Mouse (Mus musculus): Measurements from ENCODE around the gene Srgap3.
"Not testable (repeated sequence)": the region's sequence is repeated elsewhere in the genome, so short reads cannot be mapped to it uniquely, and the experiment has no call there.

The Srgap3 gene

DNA sequence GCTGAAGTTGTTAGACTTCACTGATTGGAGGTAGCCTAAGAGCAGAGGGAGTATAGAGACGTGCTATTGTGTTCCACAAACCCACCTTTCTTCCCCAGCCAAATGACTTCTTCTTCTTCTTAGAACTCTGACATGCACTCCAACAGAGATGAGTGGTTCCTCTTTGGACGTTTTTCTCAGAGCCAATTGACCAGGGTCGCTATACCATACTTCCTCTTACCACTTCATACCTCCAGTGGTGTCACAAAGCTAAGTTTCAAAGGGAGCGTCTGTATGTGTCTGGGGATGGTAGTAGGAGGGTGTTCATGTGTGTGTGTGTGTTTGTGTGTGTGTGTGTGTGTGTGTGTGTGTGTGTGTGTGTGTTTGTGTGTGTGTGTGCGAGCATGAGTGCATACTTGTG lies 195.1 kb downstream of the Srgap3 start:
- DNase-seq (ENCODE audit: low spot score in 2 of 2) = no peak

GRCm38 (mm10) chr6:112742297-112742696 lies 204.8 kb downstream of the Srgap3 start:
- DNase-seq (ENCODE audit: low spot score in 2 of 2) = no peak

GRCm38 (mm10) chr6:112741766-112742165 lies 205.3 kb downstream of the Srgap3 start:
- no peak for DNase-seq (ENCODE audit: low spot score in 2 of 2)

DNA sequence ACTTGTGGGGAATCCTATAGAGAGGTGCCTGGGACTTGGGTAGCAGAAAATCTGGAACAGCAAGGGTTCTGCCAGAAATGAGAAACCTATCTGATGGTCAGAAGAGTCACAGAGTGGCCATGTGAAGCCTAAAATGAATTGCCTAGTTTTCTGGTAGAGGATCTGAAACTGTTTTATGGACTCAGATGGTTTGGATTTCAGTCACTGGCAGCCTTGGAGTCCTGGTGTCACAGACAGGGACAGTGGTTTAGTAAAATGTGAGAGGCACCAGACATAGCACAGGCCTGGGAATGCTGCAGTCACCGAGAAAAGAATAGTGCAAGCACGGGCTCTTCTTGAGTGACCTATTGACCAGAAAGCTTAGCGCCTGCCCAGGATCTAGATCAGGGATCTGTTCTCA lies 207.4 kb downstream of the Srgap3 start:
- DNase-seq (ENCODE audit: low spot score in 2 of 2) = no peak

DNA sequence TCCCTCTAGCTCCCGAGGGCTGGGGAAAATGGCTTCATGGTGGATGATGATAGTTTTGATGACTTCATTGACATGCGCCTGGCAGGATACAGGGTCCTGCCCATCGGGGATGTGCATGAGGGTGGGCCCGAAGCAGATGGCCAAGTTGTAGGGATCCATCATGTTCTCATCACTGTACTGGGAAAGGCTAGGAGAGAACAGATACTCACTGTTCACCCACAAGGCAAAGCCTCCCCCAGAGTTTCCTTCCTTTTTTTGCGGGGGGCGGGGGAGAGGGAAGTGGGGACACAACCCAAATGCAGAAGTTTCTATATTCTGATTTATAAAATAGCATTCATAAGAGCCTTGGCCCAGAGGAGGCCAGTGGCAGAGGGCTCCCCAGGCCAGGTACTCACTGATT lies 208.1 kb downstream of the Srgap3 start:
- DNase-seq (ENCODE audit: low spot score in 2 of 2) = no peak

- no peak for DNase-seq (ENCODE audit: low spot score in 2 of 2)
Observed at GRCm38 (mm10) chr6:112736471-112736870, 210.6 kb downstream of the Srgap3 start.

DNA sequence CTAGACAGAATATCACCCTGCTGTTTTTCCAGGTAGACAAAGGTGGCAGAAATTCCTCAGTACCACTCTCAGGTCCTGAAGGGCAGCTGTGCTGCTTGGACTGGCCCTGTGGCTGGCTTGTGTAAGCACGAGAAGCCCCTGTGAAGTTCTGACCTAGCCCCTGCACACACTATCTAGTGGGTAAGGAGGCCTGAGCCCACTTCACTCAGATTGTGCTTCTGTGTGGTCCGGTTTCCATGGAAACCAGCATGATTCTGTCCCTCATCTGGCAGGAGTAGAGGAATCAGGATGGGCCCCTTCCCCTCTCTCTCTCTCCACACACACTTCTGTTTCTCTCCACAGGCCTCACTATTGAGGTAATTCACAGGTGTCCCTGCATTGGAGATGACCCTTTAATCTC lies 212.0 kb downstream of the Srgap3 start:
- no peak for DNase-seq (ENCODE audit: low spot score in 2 of 2)

DNA sequence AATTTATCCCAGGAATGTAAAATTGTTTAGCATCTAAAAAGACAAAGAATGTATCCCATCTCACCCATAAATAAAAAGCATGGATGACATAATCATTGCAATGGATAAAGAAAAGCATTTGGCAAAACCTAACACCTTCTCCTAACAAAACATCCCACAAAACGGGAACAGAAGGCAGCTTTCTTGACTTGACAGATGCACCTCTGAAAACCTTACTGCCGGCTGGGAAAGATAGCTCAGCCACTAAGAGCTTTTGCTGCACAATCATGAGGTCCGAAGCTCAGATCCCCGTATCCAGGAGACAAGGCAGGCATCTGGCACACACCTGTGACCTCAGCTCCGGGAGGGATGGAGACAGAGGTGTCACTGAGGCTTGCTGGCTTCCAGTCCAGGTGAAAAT lies 213.1 kb downstream of the Srgap3 start:
- no peak for DNase-seq (ENCODE audit: low spot score in 2 of 2)

DNA sequence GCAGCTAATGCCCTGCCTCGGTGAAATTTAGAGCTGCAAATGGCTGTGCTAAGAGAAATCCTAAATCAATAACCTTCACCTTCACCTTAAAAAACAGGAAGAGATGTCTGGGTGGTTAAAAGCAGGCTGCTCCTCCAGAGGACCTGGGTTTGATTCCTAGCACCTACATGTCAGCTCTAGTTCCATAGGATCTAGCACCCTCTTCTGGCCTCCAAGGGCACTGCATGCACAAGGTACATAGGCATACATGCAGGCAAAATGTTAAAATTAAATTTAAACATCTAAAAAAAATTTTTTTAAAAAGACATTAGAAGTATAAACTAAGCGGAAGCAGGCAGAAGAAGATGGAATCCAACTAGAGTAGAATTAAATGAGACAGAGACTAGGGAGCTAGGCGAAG lies 214.6 kb downstream of the Srgap3 start:
- no peak for DNase-seq (ENCODE audit: low spot score in 2 of 2)

- DNase-seq (ENCODE audit: low spot score in 2 of 2) = no peak
Observed at GRCm38 (mm10) chr6:112731386-112731785, 215.7 kb downstream of the Srgap3 start.

GRCm38 (mm10) chr6:112728760-112729422 lies 218.2 kb downstream of the Srgap3 start:
- DNase-seq (ENCODE audit: low spot score in 2 of 2) = peak in 1 of 2 experiments; percentile 18

DNA sequence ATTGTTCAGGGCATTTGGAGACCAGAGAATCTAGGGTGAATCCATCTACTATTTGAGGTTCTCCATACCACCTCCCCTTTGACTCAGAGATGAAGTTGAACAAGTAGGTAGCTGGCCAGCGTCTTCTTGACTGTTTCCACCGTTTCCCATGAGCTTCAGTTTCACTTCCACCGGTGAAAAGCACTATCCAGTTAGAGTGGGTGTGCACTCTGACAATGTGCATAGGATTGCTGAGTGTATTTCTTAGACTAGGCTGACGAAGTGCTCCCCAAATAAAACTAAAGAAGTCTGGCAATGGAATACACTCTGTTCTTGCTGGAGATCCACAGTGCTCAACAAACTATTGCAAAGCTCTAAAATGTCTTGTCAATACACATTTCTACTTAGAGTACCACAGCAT lies 221.6 kb downstream of the Srgap3 start:
- no peak for DNase-seq (ENCODE audit: low spot score in 2 of 2)

GRCm38 (mm10) chr6:112720409-112721080 lies 226.5 kb downstream of the Srgap3 start:
- no peak for DNase-seq (ENCODE audit: low spot score in 2 of 2)

GRCm38 (mm10) chr6:112719983-112720382 lies 227.1 kb downstream of the Srgap3 start:
- DNase-seq (ENCODE audit: low spot score in 2 of 2) = no peak

- DNase-seq (ENCODE audit: low spot score in 2 of 2) = peak; percentile 7 to 34
Observed at GRCm38 (mm10) chr6:112717168-112717567, 229.9 kb downstream of the Srgap3 start.

- DNase-seq (ENCODE audit: low spot score in 2 of 2) = no peak
Observed at GRCm38 (mm10) chr6:112713951-112714350, 233.1 kb downstream of the Srgap3 start.

DNA sequence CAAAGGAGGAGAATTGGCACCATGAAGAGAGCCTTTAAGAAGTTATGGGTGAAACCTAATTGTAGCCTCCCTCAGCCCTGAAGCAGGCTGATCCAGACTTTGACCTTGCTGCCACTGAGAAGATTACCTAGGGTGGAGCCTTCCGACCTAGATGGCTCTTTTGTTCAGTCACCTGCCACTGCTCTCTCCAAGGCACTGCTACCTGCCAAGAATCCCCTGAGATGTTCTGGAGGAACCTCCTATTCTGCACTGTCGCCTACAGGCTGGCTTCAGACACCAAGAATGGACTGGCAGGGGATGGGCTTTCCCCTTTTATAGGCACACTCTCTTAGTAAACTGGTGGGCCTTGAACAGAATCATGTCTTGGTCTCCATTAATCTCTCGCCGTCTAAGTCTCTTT lies 244.8 kb downstream of the Srgap3 start:
- not testable (repeated sequence) for DNase-seq (ENCODE audit: low spot score in 2 of 2)

DNA sequence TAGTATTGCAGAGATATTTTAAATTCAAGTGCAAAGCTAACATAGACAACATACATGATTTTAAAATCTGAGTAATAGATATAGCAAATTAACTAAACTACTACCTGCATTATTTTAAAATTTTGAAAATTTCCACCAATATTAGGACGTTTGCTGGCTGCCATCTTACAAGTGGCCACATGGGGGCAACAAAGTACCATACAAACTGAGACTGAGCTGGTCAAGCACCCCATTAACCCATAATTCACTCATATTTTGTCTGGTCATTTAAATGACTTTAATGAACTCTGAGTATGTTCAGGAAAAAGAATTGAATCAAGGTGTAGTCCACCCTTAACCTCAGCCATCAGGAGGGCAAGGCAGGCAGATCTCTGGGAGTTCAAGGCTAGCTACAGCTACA lies 246.7 kb downstream of the Srgap3 start:
- DNase-seq (ENCODE audit: low spot score in 2 of 2) = peak in 1 of 2 experiments; percentile 26

- DNase-seq (ENCODE audit: low spot score in 2 of 2) = no peak
Observed at GRCm38 (mm10) chr6:112699115-112699514, 248.0 kb downstream of the Srgap3 start.

DNA sequence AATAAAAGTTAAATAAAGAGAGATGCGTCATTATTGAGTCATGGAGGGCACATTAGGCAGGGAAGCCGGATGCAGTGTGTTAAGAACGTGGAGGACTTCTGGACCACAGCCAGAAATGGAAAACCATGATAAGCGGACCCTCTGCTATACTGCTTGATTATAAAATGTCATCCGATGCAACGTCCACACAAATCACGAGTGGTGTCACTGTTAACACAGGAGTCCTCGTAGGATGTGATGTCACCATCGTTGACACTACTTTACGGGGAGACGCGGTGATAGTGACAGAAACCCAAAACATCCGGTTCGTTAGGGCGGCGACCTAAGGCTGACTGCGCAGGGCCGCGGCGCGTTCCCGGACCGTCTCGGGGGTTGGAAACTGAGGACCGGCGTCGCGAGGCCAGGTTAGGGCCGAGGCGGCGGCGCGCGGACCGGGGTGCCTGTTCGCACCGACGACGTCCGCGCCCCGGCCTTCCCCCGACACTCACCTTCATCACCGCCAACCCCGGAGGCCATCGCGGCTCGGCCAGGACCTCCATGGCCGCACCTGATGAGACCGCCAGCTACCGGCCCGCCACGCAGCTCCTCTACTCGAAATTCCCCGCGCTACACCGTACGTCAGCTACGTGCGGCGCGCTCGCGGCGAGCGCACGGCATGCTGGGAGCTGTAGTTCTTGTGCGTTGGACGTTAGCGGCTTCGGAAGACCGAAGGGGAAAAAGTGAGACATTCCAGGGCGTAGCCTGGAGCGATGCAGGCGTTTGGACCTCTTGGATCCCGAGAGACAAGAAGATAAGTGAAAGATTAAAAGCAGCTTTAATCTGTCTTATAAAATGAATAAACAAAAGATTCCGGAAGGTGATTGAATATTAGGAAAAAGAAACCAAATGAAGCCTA lies 250.8 kb downstream of the Srgap3 start, which contains the start of gene Rad18:
Gene Rad18, minus strand, starts transcription at position 631 of the 895 bp plus-strand sequence.
- DNase-seq (ENCODE audit: low spot score in 2 of 2) = peak; percentile 69 to 73

DNA sequence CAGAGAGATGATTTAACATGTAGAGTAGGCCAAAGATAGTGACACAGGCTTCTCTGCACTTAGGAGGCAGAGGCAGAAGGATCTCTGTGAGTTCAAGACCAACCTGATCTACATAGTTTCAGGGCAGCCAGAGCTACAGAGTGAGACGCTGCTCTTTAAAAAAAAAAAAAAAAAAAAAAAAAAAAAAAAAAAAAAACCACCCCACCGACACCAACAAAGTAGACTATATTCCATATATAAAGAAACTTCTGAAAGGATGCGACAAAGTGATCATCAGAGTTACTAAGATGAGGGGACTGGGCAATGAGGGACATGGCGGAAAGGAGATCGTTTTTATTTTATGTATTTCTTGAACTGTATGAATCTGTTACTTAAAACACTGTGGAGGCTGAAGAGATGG lies 252.6 kb downstream of the Srgap3 start:
- no peak for DNase-seq (ENCODE audit: low spot score in 2 of 2)

DNA sequence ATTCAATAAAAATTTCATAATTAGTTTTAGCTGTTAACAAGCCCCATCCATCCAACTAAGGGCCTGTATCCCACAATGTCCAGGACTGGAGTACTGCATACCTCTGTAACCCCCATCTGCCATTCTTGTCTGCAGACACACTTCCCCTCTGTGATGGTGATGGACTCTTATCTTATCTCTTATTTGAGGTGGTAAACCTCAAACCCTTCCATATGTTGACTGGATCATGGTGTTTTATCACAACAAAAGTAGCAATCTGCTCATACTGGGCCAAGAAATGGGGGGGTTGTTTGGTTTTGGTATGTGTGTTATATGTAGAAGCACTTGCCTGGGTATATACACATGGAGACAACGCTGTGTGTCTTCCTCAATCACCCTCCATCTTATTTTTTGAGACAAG lies 255.5 kb downstream of the Srgap3 start:
- DNase-seq (ENCODE audit: low spot score in 2 of 2) = no peak

Measured in thymus, postnatal 10 days (tissue).